Mouse (Mus musculus) E14TG2a.4 (cell line): ENCODE data around the gene Adsl.
"Not testable (repeated sequence)": the region's sequence is repeated elsewhere in the genome, so short reads cannot be mapped to it uniquely, and the experiment has no call there.

Experiments
- H3K27me3 ChIP-seq: 2 replicates; pipeline ENCODE4 v1.6.1; 2014; ENCODE audit warnings: low read length, control low read depth; ENCODE audit not compliant: insufficient read depth
- H3K36me3 ChIP-seq: 2 replicates; pipeline ENCODE4 v1.6.1; 2014; ENCODE audit warnings: low read length, control low read depth; ENCODE audit not compliant: insufficient read depth
- H3K4me1 ChIP-seq: replicated peaks from 2 replicates; pipeline ENCODE4 v1.6.1; 2014; ENCODE audit warnings: low read depth, low read length, control low read depth
- H3K4me3 ChIP-seq: replicated peaks from 2 replicates; pipeline ENCODE4 v1.5.1; 2014; ENCODE audit warnings: mild to moderate bottlenecking, low read length
- H3K9me3 ChIP-seq: 2 replicates; pipeline ENCODE4 v1.6.1; 2014; ENCODE audit warnings: low read length, control low read depth
- CTCF ChIP-seq: conservative IDR thresholded peaks from 2 replicates; pipeline ENCODE4 v1.5.1; 2014; ENCODE audit warnings: low read length
- NANOG ChIP-seq: IDR thresholded peaks from 2 replicates; pipeline ENCODE4 v1.6.1; 2014; ENCODE audit warnings: borderline replicate concordance, low read length, mixed read lengths
- POU5F1 ChIP-seq: IDR thresholded peaks from 2 replicates; pipeline ENCODE4 v1.6.1; 2014; ENCODE audit warnings: low read length, borderline replicate concordance

The Adsl gene

GRCm38 (mm10) chr15:80948145-80949135 lies at the start of gene Adsl:
Gene Adsl, plus strand, starts transcription at chr15:80948490.
- H3K4me1 ChIP-seq = peaks cover 50% of the 10 kb centered on the region
- no peak for TF ChIP-seq NANOG
- TF ChIP-seq POU5F1 = no peak
- TF ChIP-seq CTCF = peak; percentile 99
- H3K27me3 ChIP-seq = no peaks in the 10 kb centered on the region
- peak within 1 kb of the TSS; percentile 97 for H3K4me3 ChIP-seq
- peaks cover 31% of the 10 kb centered on the region for H3K36me3 ChIP-seq
- no peaks in the 10 kb centered on the region for H3K9me3 ChIP-seq

DNA sequence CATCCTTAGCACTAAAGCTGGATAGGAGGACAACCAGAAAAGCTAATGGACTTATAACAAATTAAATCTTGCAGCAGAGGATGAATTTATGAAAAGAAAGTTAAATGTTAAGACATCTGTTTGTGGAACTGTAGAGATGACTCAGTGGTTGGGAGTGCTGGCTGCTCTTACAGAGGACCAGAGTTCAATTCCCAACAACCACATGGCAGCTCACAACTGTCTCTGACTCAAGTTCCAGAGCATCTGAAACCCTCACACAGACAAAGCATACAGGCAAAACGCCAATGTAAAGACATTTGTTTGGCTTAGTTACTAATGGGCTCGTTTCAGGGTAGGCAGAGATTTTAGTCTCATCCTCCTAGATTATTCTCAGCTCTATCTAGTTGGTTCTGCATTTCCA lies 48.5 kb upstream of the Adsl start:
- H3K27me3 ChIP-seq = no peaks in the 10 kb centered on the region
- H3K9me3 ChIP-seq = no peaks in the 10 kb centered on the region
- no peak for TF ChIP-seq NANOG
- TF ChIP-seq POU5F1 = no peak
- TF ChIP-seq CTCF = no peak
- no peak overlapping the region for H3K4me3 ChIP-seq
- H3K36me3 ChIP-seq = peaks cover 83% of the 10 kb centered on the region
- H3K4me1 ChIP-seq = peaks cover 28% of the 10 kb centered on the region

- TF ChIP-seq CTCF (no peak), POU5F1 (no peak), NANOG (no peak)
- no peaks in the 10 kb centered on the region for H3K9me3 ChIP-seq
- H3K4me3 ChIP-seq = no peak overlapping the region
- H3K27me3 ChIP-seq = no peaks in the 10 kb centered on the region
- H3K36me3 ChIP-seq = peaks cover 79% of the 10 kb centered on the region
- peaks cover 26% of the 10 kb centered on the region for H3K4me1 ChIP-seq
These were observed 46.3 kb upstream of the Adsl start for GRCm38 (mm10) chr15:80901806-80902513.

DNA sequence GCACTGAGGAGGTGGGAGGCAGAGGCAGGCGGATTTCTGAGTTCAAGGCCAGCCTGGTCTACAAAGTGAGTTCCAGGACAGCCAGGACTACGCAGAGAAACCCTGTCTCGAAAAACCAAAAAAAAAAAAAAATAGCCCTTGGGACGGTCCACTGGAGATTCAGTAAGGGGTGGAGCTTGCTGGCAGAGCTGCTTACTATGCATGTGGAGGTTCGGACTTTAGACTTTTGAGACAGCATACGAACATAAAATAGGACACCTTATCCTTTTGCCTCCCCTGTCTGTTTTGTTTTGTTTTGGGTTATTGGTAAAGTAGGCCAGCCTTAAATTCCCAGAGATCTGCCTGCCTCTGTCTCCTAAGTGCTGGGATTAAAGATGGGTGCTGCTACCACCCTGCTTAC lies 43.5 kb upstream of the Adsl start:
- not testable (repeated sequence) for H3K27me3 ChIP-seq, H3K9me3 ChIP-seq
- peaks cover 18% of the 10 kb centered on the region for H3K4me1 ChIP-seq

DNA sequence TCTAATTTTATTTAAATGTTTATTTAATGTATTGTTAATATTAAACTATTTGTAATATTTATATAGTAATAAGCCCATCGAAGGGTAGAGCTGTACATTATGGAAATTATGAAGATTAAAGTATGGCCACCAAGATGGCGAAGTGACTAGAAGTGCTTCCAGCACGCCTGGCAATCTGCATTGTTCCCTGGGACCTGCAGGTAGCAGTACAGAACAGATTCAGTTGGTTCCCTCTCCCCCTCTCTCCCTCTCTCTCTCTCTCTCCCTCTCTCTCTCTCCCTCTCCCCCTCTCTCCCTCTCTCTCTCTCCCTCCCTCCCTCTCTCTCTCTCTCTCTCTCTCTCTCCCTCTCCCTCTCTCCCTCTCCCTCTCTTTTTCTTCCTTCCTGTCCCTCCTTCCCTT lies 38.1 kb upstream of the Adsl start:
- Histone ChIP-seq H3K4me3 (no peak overlapping the region), H3K27me3 (no peaks in the 10 kb centered on the region), H3K4me1 (peaks cover 18% of the 10 kb centered on the region), H3K9me3 (no peaks in the 10 kb centered on the region), H3K36me3 (peaks cover 63% of the 10 kb centered on the region)
- TF ChIP-seq POU5F1 (no peak), NANOG (no peak), CTCF (no peak)

More for the DNA sequence above, 43.5 kb upstream of the Adsl start:
- H3K36me3 ChIP-seq = peaks cover 71% of the 10 kb centered on the region
- H3K4me3 ChIP-seq = not testable (repeated sequence)

GRCm38 (mm10) chr15:80910790-80911531 lies 37.3 kb upstream of the Adsl start:
- no peaks in the 10 kb centered on the region for H3K9me3 ChIP-seq
- H3K4me1 ChIP-seq = peaks cover 18% of the 10 kb centered on the region
- no peak for TF ChIP-seq POU5F1
- no peak for TF ChIP-seq CTCF
- no peak for TF ChIP-seq NANOG
- H3K4me3 ChIP-seq = no peak overlapping the region
- peaks cover 58% of the 10 kb centered on the region for H3K36me3 ChIP-seq
- H3K27me3 ChIP-seq = no peaks in the 10 kb centered on the region

GRCm38 (mm10) chr15:80912175-80912574 lies 36.1 kb upstream of the Adsl start:
- Histone ChIP-seq H3K9me3 (no peaks in the 10 kb centered on the region), H3K27me3 (no peaks in the 10 kb centered on the region), H3K36me3 (peaks cover 64% of the 10 kb centered on the region), H3K4me3 (no peak overlapping the region), H3K4me1 (peaks cover 10% of the 10 kb centered on the region)
- no peak for TF ChIP-seq POU5F1
- no peak for TF ChIP-seq CTCF
- TF ChIP-seq NANOG = no peak

DNA sequence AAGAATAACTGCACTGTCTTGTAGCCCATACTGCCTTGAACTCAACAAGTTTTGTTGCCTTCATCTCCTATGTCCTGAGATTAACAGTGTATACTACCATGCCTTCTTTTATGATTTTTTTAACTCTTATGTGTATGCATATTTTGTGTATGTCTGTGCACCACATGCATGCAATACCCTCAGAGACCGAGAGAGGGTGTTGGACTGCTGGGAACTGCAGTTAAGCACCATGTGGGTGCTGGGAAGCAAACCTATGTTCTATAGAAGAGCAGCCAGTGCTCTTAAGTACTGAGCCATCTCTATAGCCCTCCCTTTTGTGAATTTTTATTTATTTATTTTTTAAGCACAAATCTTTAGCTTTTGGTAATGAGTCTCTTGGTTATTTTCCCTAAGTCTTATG lies 34.5 kb upstream of the Adsl start:
- TF ChIP-seq CTCF (peak; percentile 64), NANOG (no peak)
- H3K4me1 ChIP-seq = no peaks in the 10 kb centered on the region
- peaks cover 73% of the 10 kb centered on the region for H3K36me3 ChIP-seq
- no peaks in the 10 kb centered on the region for H3K27me3 ChIP-seq
- no peak overlapping the region for H3K4me3 ChIP-seq
- H3K9me3 ChIP-seq = no peaks in the 10 kb centered on the region
